Mouse (Mus musculus): Measurements from ENCODE around the gene Plekha1.
A peak's percentile ranks its signal among the peaks of the same experiment; 100 is the strongest.

The Plekha1 gene

GRCm38 (mm10) chr7:130860721-130861142, 4.8 kb upstream of the Plekha1 start:
- DNase-seq = no peak

- no peak for DNase-seq
Observed at GRCm38 (mm10) chr7:130862501-130862900, 3.1 kb upstream of the Plekha1 start.

GRCm38 (mm10) chr7:130864711-130865110, 845 bp upstream of the Plekha1 start:
- DNase-seq = no peak

- no peak for DNase-seq
Observed at GRCm38 (mm10) chr7:130866640-130867039, 1.1 kb downstream of the Plekha1 start.

- DNase-seq = no peak
Observed at GRCm38 (mm10) chr7:130867256-130867655, 1.7 kb downstream of the Plekha1 start.

- no peak for DNase-seq
Observed at GRCm38 (mm10) chr7:130884161-130884560, 18.6 kb downstream of the Plekha1 start.

GRCm38 (mm10) chr7:130886246-130886645, 20.7 kb downstream of the Plekha1 start:
- no peak for DNase-seq

- DNase-seq = no peak
Observed at GRCm38 (mm10) chr7:130887946-130888345, 22.4 kb downstream of the Plekha1 start.

GRCm38 (mm10) chr7:130890871-130891270, 25.3 kb downstream of the Plekha1 start:
- no peak for DNase-seq

GRCm38 (mm10) chr7:130892973-130893372, 27.4 kb downstream of the Plekha1 start:
- peak; percentile 45 for DNase-seq

- no peak for DNase-seq
Observed at GRCm38 (mm10) chr7:130894931-130895617, 29.5 kb downstream of the Plekha1 start.

- DNase-seq = no peak
Observed at GRCm38 (mm10) chr7:130895618-130895945, 30.0 kb downstream of the Plekha1 start.

- no peak for DNase-seq
Observed at GRCm38 (mm10) chr7:130896064-130896463, 30.5 kb downstream of the Plekha1 start.

GRCm38 (mm10) chr7:130897201-130897600, 31.6 kb downstream of the Plekha1 start:
- no peak for DNase-seq

- peak; percentile 17 for DNase-seq
Observed at GRCm38 (mm10) chr7:130898373-130898772, 32.8 kb downstream of the Plekha1 start.

GRCm38 (mm10) chr7:130900233-130900848, 34.8 kb downstream of the Plekha1 start:
- no peak for DNase-seq

GRCm38 (mm10) chr7:130902929-130903328, 37.4 kb downstream of the Plekha1 start:
- DNase-seq = no peak

- peak; percentile 63 for DNase-seq
Observed at GRCm38 (mm10) chr7:130903505-130904074, 38.0 kb downstream of the Plekha1 start.

- DNase-seq = no peak
Observed at GRCm38 (mm10) chr7:130904571-130905365, 39.2 kb downstream of the Plekha1 start.

- no peak for DNase-seq
Observed at GRCm38 (mm10) chr7:130910841-130911240, 45.3 kb downstream of the Plekha1 start.

- no peak for DNase-seq
Observed at GRCm38 (mm10) chr7:130914693-130915363, 49.3 kb downstream of the Plekha1 start.

GRCm38 (mm10) chr7:130918260-130918659, 52.7 kb downstream of the Plekha1 start:
- no peak for DNase-seq
